Mouse (Mus musculus): ENCODE data around the gene Galnt6. TPM values are rescaled to one million over a fixed set of nuclear protein-coding genes. Genes with fewer than 3 reads are reported as not detected.

The Galnt6 gene
- polyA plus RNA-seq, 1 experiment from 2014 or later = 0.24 TPM

DNA sequence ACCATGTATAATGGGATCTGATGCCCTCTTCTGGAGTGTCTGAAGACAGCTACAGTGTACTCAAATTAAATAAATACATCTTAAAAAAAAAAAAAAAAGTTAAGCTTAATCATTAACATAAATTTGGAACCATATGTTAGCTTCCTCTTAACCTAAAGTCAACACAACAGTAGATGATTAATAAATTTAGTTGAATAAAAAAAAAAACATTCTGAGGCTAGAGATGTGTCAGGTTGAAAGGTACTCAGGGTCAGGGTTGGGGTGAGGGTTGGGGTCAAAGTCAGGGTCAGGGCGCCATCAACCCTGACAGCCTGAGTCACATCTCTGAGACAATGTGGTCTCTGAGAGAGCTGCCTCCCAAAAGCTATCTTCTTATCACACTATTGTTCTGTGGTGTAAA, 74.9 kb downstream of the Galnt6 start:
- WGBS = 85% methylated on average over 1 of the region's 1 CpGs
- H3K4me1 ChIP-seq (ENCODE audit: control insufficient read depth, insufficient read depth, low read length) = no peaks in the 10 kb centered on the region
- no peaks in the 10 kb centered on the region for H3K9me3 ChIP-seq (replicated peaks; ENCODE audit: control insufficient read depth, low read length, poor library complexity, severe bottlenecking)
- H3K4me2 ChIP-seq (ENCODE audit: low read length) = no peak overlapping the region
- H3K4me3 ChIP-seq (ENCODE audit: low read depth, low read length) = no peak overlapping the region
- ATAC-seq = no peak
- no peaks in the 10 kb centered on the region for H3K27me3 ChIP-seq (ENCODE audit: control insufficient read depth, insufficient read depth, low read depth, low read length)
- H3K9ac ChIP-seq (ENCODE audit: low read depth, low read length) = no peak overlapping the region
- no peak overlapping the region for H3K27ac ChIP-seq (ENCODE audit: low read length)
- no peaks in the 10 kb centered on the region for H3K36me3 ChIP-seq (ENCODE audit: control insufficient read depth, insufficient read depth, low read length)

DNA sequence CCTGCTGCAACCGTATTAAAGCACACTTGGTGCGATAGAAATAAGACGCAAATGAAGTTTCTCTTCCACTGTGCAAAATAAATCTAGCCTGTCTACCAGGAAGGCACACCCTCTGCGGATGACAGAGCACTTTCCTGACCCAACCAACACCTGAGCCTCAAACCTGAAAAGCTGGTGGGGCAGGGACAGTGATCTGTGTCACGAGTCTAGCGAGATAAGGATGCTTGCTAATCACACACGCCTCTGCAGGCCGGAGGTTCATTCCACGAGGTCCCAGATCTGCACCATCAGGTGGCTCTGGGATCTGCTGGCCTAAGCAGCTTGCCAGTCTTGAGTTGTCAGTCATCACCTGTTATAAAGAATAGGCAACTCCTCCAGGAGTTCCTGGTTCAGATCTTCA, 77.6 kb downstream of the Galnt6 start:
- Histone ChIP-seq H3K4me1 (ENCODE audit: control insufficient read depth, insufficient read depth, low read length) (no peaks in the 10 kb centered on the region), H3K9ac (ENCODE audit: low read depth, low read length) (no peak overlapping the region), H3K36me3 (ENCODE audit: control insufficient read depth, insufficient read depth, low read length) (no peaks in the 10 kb centered on the region), H3K27ac (ENCODE audit: low read length) (no peak overlapping the region), H3K4me2 (ENCODE audit: low read length) (no peak overlapping the region), H3K9me3 (replicated peaks; ENCODE audit: control insufficient read depth, low read length, poor library complexity, severe bottlenecking) (no peaks in the 10 kb centered on the region), H3K4me3 (ENCODE audit: low read depth, low read length) (no peak overlapping the region), H3K27me3 (ENCODE audit: control insufficient read depth, insufficient read depth, low read depth, low read length) (no peaks in the 10 kb centered on the region)
- no peak for ATAC-seq
- WGBS = 87% methylated on average over 9 of the region's 9 CpGs

DNA sequence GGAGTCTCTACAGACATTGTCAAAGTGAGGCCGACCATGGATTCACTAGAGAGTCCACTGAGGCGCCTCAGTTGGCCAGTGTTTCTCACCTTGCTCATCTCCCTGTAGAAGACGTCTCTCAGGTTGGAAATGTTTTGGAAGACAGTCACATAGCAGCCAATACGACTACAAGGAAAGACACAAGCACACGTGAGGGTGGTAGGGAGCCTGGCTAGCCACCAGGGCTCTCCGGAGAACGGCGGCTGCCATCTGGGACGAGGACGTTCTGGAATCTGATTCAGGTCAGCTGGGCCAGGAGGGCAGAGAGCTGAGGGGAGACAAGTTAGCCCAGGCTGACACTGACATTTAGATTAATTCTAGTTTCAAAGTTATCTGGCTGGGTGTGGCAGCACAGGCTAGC, 79.1 kb downstream of the Galnt6 start:
- Histone ChIP-seq H3K4me1 (ENCODE audit: control insufficient read depth, insufficient read depth, low read length) (no peaks in the 10 kb centered on the region), H3K4me3 (ENCODE audit: low read depth, low read length) (no peak overlapping the region), H3K36me3 (ENCODE audit: control insufficient read depth, insufficient read depth, low read length) (no peaks in the 10 kb centered on the region), H3K27me3 (ENCODE audit: control insufficient read depth, insufficient read depth, low read depth, low read length) (no peaks in the 10 kb centered on the region), H3K9ac (ENCODE audit: low read depth, low read length) (no peak overlapping the region), H3K9me3 (replicated peaks; ENCODE audit: control insufficient read depth, low read length, poor library complexity, severe bottlenecking) (no peaks in the 10 kb centered on the region), H3K4me2 (ENCODE audit: low read length) (no peak overlapping the region), H3K27ac (ENCODE audit: low read length) (no peak overlapping the region)
- 87% methylated on average over 10 of the region's 10 CpGs for WGBS
- no peak for ATAC-seq

DNA sequence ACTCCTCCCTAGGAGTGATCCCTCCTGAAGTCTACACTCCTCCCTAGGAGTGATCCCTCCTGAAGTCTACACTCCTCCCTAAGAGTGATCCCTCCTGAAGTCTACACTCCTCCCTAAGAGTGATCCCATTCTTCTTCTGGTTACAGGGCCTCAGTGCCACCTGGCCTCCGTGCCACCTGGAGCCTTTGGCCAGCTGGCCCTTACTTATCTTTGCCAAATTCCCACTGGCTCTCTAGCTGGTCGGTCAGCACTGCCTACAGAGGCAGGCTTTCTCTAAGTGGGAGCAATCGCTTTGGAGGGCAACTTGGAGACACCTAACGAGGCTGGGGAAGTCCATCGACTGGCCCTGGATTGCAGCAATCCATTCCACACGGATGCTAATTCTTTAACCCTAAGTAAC, 83.0 kb downstream of the Galnt6 start:
- Histone ChIP-seq H3K27ac (ENCODE audit: low read length) (no peak overlapping the region), H3K9ac (ENCODE audit: low read depth, low read length) (no peak overlapping the region), H3K36me3 (ENCODE audit: control insufficient read depth, insufficient read depth, low read length) (no peaks in the 10 kb centered on the region), H3K4me2 (ENCODE audit: low read length) (no peak overlapping the region), H3K4me3 (ENCODE audit: low read depth, low read length) (no peak overlapping the region), H3K4me1 (ENCODE audit: control insufficient read depth, insufficient read depth, low read length) (no peaks in the 10 kb centered on the region), H3K27me3 (ENCODE audit: control insufficient read depth, insufficient read depth, low read depth, low read length) (no peaks in the 10 kb centered on the region), H3K9me3 (replicated peaks; ENCODE audit: control insufficient read depth, low read length, poor library complexity, severe bottlenecking) (no peaks in the 10 kb centered on the region)
- ATAC-seq = no peak
- 87% methylated on average over 6 of the region's 6 CpGs for WGBS

DNA sequence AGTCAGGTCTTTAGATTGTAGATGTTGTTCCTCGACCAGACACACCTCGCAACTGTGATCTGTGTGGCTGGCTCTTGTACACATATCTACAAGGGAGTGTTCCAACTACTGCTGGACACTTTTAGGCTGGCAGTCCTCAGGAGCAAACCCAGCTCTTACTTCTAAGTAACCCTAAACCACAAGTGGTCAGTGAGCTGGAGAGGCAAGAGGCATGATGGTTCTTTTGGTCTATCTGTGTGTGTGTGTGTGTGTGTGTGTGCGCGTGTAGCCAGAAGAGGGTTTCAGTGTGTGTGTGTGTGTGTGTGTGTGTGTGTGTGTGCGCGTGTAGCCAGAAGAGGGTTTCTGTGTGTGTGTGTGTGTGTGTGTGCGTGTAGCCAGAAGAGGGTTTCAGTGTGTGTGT, 86.7 kb downstream of the Galnt6 start:
- WGBS = 93% methylated on average over 7 of the region's 7 CpGs
- ATAC-seq = no peak
- H3K4me3 ChIP-seq (ENCODE audit: low read depth, low read length) = no peak overlapping the region
- no peaks in the 10 kb centered on the region for H3K9me3 ChIP-seq (replicated peaks; ENCODE audit: control insufficient read depth, low read length, poor library complexity, severe bottlenecking)
- H3K9ac ChIP-seq (ENCODE audit: low read depth, low read length) = no peak overlapping the region
- peaks cover 13% of the 10 kb centered on the region for H3K27me3 ChIP-seq (ENCODE audit: control insufficient read depth, insufficient read depth, low read depth, low read length)
- no peak overlapping the region for H3K4me2 ChIP-seq (ENCODE audit: low read length)
- H3K36me3 ChIP-seq (ENCODE audit: control insufficient read depth, insufficient read depth, low read length) = no peaks in the 10 kb centered on the region
- no peak overlapping the region for H3K27ac ChIP-seq (ENCODE audit: low read length)
- no peaks in the 10 kb centered on the region for H3K4me1 ChIP-seq (ENCODE audit: control insufficient read depth, insufficient read depth, low read length)

Small RNAs within 50 kb of the gene (microRNA-seq; reads per million reads assigned to microRNA genes)
- not detected for gene Mir6961

Other genes with a start within 250 kb of the Galnt6 start
- 48.1 and 51.3 TPM in 2 replicates for gene Csrnp2, start 233.9 kb downstream of the Galnt6 start, polyA plus RNA-seq (2015; fragmentation: Nextera tagmentation; extraction: Ambion mirVana)
- gene Tfcp2, start 177.4 kb downstream of the Galnt6 start, polyA plus RNA-seq (2015; fragmentation: Nextera tagmentation; extraction: Ambion mirVana) = 38.6 and 43.0 TPM in 2 replicates
- 33.1 and 36.4 TPM in 2 replicates for gene Pou6f1, start 129.4 kb downstream of the Galnt6 start, polyA plus RNA-seq (2015; fragmentation: Nextera tagmentation; extraction: Ambion mirVana)
- 109 and 115 TPM in 2 replicates for gene Dazap2, start 114.0 kb downstream of the Galnt6 start, polyA plus RNA-seq (2015; fragmentation: Nextera tagmentation; extraction: Ambion mirVana)
- 3.2 and 3.4 TPM in 2 replicates for gene Smagp, start 92.4 kb downstream of the Galnt6 start, polyA plus RNA-seq (2015; fragmentation: Nextera tagmentation; extraction: Ambion mirVana)
- 1.2 and 1.4 TPM in 2 replicates for gene Bin2, start 59.8 kb downstream of the Galnt6 start, polyA plus RNA-seq (2015; fragmentation: Nextera tagmentation; extraction: Ambion mirVana)
- 0.68 and 0.85 TPM in 2 replicates for gene Cela1, start 41.5 kb downstream of the Galnt6 start, polyA plus RNA-seq (2015; fragmentation: Nextera tagmentation; extraction: Ambion mirVana)
- gene Slc4a8, start 32.4 kb upstream of the Galnt6 start, polyA plus RNA-seq (2015; fragmentation: Nextera tagmentation; extraction: Ambion mirVana) = 30.5 and 31.1 TPM in 2 replicates
- gene Scn8a, start 140.5 kb upstream of the Galnt6 start, polyA plus RNA-seq (2015; fragmentation: Nextera tagmentation; extraction: Ambion mirVana) = 18.1 and 24.4 TPM in 2 replicates

Measured in midbrain, embryonic 16.5 days (tissue).